Mouse (Mus musculus) embryonic facial prominence, embryonic 14.5 days (tissue): ENCODE measurements around the gene Rock2. TPM values are rescaled to one million over a fixed set of nuclear protein-coding genes. Genes with fewer than 3 reads are reported as not detected.

ENCODE experiments used
- ATAC-seq: fragments of 200-750 bp; cut with Nextera tagmentation; 2 replicates; pipeline ENCODE4 v1.8.0; 2017; ENCODE audit warnings: low read depth, moderate number of reproducible peaks, moderate TSS enrichment
- DNase-seq: peaks from one replicate; pipeline ENCODE4 v3.0.0-alpha.2; 2015; ENCODE audit warnings: low spot score
- H3K27ac ChIP-seq: fragments of 300-500 bp; sonication (generic); replicated peaks from 2 replicates; pipeline ENCODE4 v1.5.1; 2014; ENCODE audit warnings: low read depth, mild to moderate bottlenecking, low read length, moderate library complexity
- H3K27me3 ChIP-seq: fragments of 300-500 bp; sonication (generic); replicated peaks from 2 replicates; pipeline ENCODE4 v1.6.1; 2014; ENCODE audit warnings: low read length; ENCODE audit not compliant: control insufficient read depth, insufficient read depth
- H3K36me3 ChIP-seq: fragments of 300-500 bp; sonication (generic); 2 replicates; pipeline ENCODE4 v1.6.1; 2014; ENCODE audit warnings: low read length, mixed read lengths; ENCODE audit not compliant: control insufficient read depth, insufficient read depth
- H3K4me1 ChIP-seq: fragments of 300-500 bp; sonication (generic); 2 replicates; pipeline ENCODE4 v1.6.1; 2014; ENCODE audit warnings: antibody characterized with exemption, low read length; ENCODE audit not compliant: control insufficient read depth, insufficient read depth
- H3K4me2 ChIP-seq: fragments of 300-500 bp; sonication (generic); 2 replicates; pipeline ENCODE4 v1.6.1; 2014; ENCODE audit warnings: low read depth, mild to moderate bottlenecking, low read length, moderate library complexity, mixed read lengths
- H3K4me3 ChIP-seq: fragments of 300-500 bp; sonication (generic); 2 replicates; pipeline ENCODE4 v1.5.1; 2014; ENCODE audit warnings: low read depth, mild to moderate bottlenecking, low read length
- H3K9ac ChIP-seq: fragments of 300-500 bp; sonication (generic); 2 replicates; pipeline ENCODE4 v1.6.1; 2014; ENCODE audit warnings: low read depth, mild to moderate bottlenecking, low read length, moderate library complexity, mixed read lengths
- H3K9me3 ChIP-seq: fragments of 300-500 bp; sonication (generic); 2 replicates; pipeline ENCODE4 v1.6.1; 2016; ENCODE audit warnings: low read length; ENCODE audit not compliant: control insufficient read depth
- WGBS: fragments of 180-500 bp; shearing (Covaris S2); extraction: QIAGEN DNeasy Blood & Tissue Kit; methylation state at CpG from one replicate; pipeline ENCODE4 v1.1.7; 2014; 5-methylcytosine and 5-hydroxymethylcytosine counted together
- polyA plus RNA-seq: library from polyadenylated mRNA; unstranded; fragments of >200 nt; fragmentation: Nextera tagmentation; extraction: Ambion mirVana; gene quantifications from 2 replicates; pipeline ENCODE4 v1.2.1, GENCODE M21; 2014

The Rock2 gene
- polyA plus RNA-seq, 1 experiment from 2014 or later = 23.5 TPM

- H3K9ac ChIP-seq = no peak overlapping the region
- no peak overlapping the region for H3K4me2 ChIP-seq
- ATAC-seq = no peak
These were observed 4.1 kb downstream of the Rock2 start for GRCm38 (mm10) chr12:16898790-16899189.

GRCm38 (mm10) chr12:16900625-16901222 lies 6.0 kb downstream of the Rock2 start:
- no peaks in the 10 kb centered on the region for H3K9me3 ChIP-seq
- H3K9ac ChIP-seq = no peak overlapping the region
- H3K36me3 ChIP-seq = no peaks in the 10 kb centered on the region
- 47% methylated on average over 3 of the region's 3 CpGs for WGBS
- DNase-seq (no peak), ATAC-seq (no peak)
- H3K4me3 ChIP-seq = no peak overlapping the region
- no peak overlapping the region for H3K27ac ChIP-seq
- H3K4me2 ChIP-seq = no peak overlapping the region
- peaks cover 16% of the 10 kb centered on the region for H3K4me1 ChIP-seq
- no peaks in the 10 kb centered on the region for H3K27me3 ChIP-seq

More at GRCm38 (mm10) chr12:16898790-16899189, 4.1 kb downstream of the Rock2 start:
- Histone ChIP-seq H3K36me3 (no peaks in the 10 kb centered on the region), H3K9me3 (no peaks in the 10 kb centered on the region), H3K4me3 (no peak overlapping the region), H3K27me3 (no peaks in the 10 kb centered on the region), H3K4me1 (peaks cover 19% of the 10 kb centered on the region), H3K27ac (no peak overlapping the region)
- no peak for DNase-seq

- DNase-seq (no peak), ATAC-seq (no peak)
- Histone ChIP-seq H3K27me3 (no peaks in the 10 kb centered on the region), H3K27ac (no peak overlapping the region), H3K4me1 (no peaks in the 10 kb centered on the region), H3K9me3 (no peaks in the 10 kb centered on the region), H3K9ac (no peak overlapping the region), H3K36me3 (no peaks in the 10 kb centered on the region), H3K4me2 (no peak overlapping the region), H3K4me3 (no peak overlapping the region)
- 81% methylated on average over 2 of the region's 2 CpGs for WGBS
These were observed 9.4 kb downstream of the Rock2 start for GRCm38 (mm10) chr12:16903949-16904635.

- Histone ChIP-seq H3K4me2 (no peak overlapping the region), H3K4me3 (no peak overlapping the region), H3K4me1 (no peaks in the 10 kb centered on the region), H3K36me3 (no peaks in the 10 kb centered on the region), H3K9ac (no peak overlapping the region), H3K27ac (no peak overlapping the region), H3K9me3 (no peaks in the 10 kb centered on the region), H3K27me3 (no peaks in the 10 kb centered on the region)
- DNase-seq = no peak
- WGBS = 91% methylated on average over 1 of the region's 1 CpGs
- ATAC-seq = no peak
These were observed 12.7 kb downstream of the Rock2 start for GRCm38 (mm10) chr12:16907282-16907846.

GRCm38 (mm10) chr12:16907953-16908648 lies 13.4 kb downstream of the Rock2 start:
- no peak overlapping the region for H3K9ac ChIP-seq
- no peak for DNase-seq
- no peaks in the 10 kb centered on the region for H3K4me1 ChIP-seq
- H3K36me3 ChIP-seq = no peaks in the 10 kb centered on the region
- no peak overlapping the region for H3K4me3 ChIP-seq
- H3K27ac ChIP-seq = no peak overlapping the region
- no peak for ATAC-seq
- H3K9me3 ChIP-seq = no peaks in the 10 kb centered on the region
- H3K4me2 ChIP-seq = no peak overlapping the region
- 95% methylated on average over 1 of the region's 1 CpGs for WGBS
- no peaks in the 10 kb centered on the region for H3K27me3 ChIP-seq

- Histone ChIP-seq H3K4me3 (no peak overlapping the region), H3K27me3 (no peaks in the 10 kb centered on the region), H3K9me3 (no peaks in the 10 kb centered on the region), H3K9ac (no peak overlapping the region), H3K36me3 (no peaks in the 10 kb centered on the region), H3K4me1 (no peaks in the 10 kb centered on the region), H3K4me2 (no peak overlapping the region), H3K27ac (no peak overlapping the region)
- 36% methylated on average over 2 of the region's 3 CpGs for WGBS
- ATAC-seq (no peak), DNase-seq (no peak)
These were observed 16.8 kb downstream of the Rock2 start for GRCm38 (mm10) chr12:16911524-16911923.

- no peaks in the 10 kb centered on the region for H3K9me3 ChIP-seq
- WGBS = 86% methylated on average over 3 of the region's 3 CpGs
- no peaks in the 10 kb centered on the region for H3K36me3 ChIP-seq
- DNase-seq = no peak
- ATAC-seq = no peak
- H3K4me3 ChIP-seq = no peak overlapping the region
- no peak overlapping the region for H3K27ac ChIP-seq
- no peaks in the 10 kb centered on the region for H3K27me3 ChIP-seq
- H3K9ac ChIP-seq = no peak overlapping the region
- H3K4me2 ChIP-seq = no peak overlapping the region
- no peaks in the 10 kb centered on the region for H3K4me1 ChIP-seq
These were observed 17.9 kb downstream of the Rock2 start for GRCm38 (mm10) chr12:16912600-16912999.

GRCm38 (mm10) chr12:16920186-16920860 lies 25.6 kb downstream of the Rock2 start:
- Histone ChIP-seq H3K4me1 (no peaks in the 10 kb centered on the region), H3K27me3 (no peaks in the 10 kb centered on the region), H3K27ac (no peak overlapping the region), H3K9ac (no peak overlapping the region), H3K4me2 (no peak overlapping the region), H3K9me3 (no peaks in the 10 kb centered on the region), H3K36me3 (no peaks in the 10 kb centered on the region), H3K4me3 (no peak overlapping the region)
- ATAC-seq = no peak
- no peak for DNase-seq
